Comparison of ENCODE assay signal across 20 mouse cellular contexts in the genomic region with DNA sequence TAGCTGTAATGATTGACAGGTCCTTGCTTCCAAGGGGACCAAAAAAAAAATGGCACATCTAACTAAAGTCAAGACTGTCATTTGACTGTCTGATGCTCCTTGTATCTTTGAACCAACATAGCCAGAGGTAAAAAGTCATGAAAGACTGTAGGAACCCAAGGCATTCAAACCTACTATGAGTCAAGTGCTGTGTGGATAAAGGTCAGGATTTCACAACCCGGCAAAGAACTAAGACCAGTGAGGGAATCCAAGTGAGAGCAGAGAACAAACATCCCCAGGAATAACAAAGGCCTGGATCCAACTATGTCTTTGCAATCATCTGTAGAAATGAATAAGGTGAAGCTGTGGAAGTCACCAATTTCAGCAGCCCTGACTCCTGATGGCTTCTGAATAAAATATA.
DNase-seq lines count a peak whose midpoint lies in the region; ATAC-seq and TF ChIP-seq lines count a peak whose summit lies in the region.
"Had no signal": no experiment of that assay in that cellular context is flagged by ENCODE, and none has a peak within 500 bp of the region (broad histone marks: within the 10 kb centered on the region; RNA-seq: fewer than 3 reads in every experiment).

No protein-coding gene starts in this region.

- no peaks in the 10 kb centered on the region for H3K27me3 ChIP-seq in liver, adult 2 months (ENCODE audit: control insufficient read depth, insufficient read depth, low read length)
- H3K27me3 ChIP-seq in liver, embryonic 11.5 days (replicated peaks; ENCODE audit: control insufficient read depth, insufficient read depth, low read length) = no peaks in the 10 kb centered on the region
- H3K27me3 ChIP-seq: embryonic facial prominence, embryonic 13.5 days; forebrain, embryonic 13.5 days; heart, embryonic 15.5 days; hindbrain, embryonic 13.5 days had no signal

- no peak overlapping the region for H3K9ac ChIP-seq in liver, adult 2 months (ENCODE audit: low read depth, low read length)
- H3K9ac ChIP-seq in liver, embryonic 11.5 days (ENCODE audit: low read depth, low read length) = no peak overlapping the region
- H3K9ac ChIP-seq: embryonic facial prominence, embryonic 13.5 days; forebrain, embryonic 13.5 days; forebrain, postnatal 0 days; heart, embryonic 15.5 days; hindbrain, embryonic 13.5 days had no signal

- no peak overlapping the region for H3K27ac ChIP-seq in liver, adult 2 months (replicated peaks; ENCODE audit: insufficient read depth, low read depth, low read length)
- H3K27ac ChIP-seq in liver, embryonic 11.5 days (ENCODE audit: low read depth, low read length) = no peak overlapping the region
- H3K27ac ChIP-seq: embryonic facial prominence, embryonic 13.5 days; forebrain, embryonic 13.5 days; heart, embryonic 15.5 days; hindbrain, embryonic 13.5 days; hindbrain, postnatal 0 days had no signal

- no peaks in the 10 kb centered on the region for H3K9me3 ChIP-seq in liver, embryonic 11.5 days (ENCODE audit: control insufficient read depth, low read length)
- H3K9me3 ChIP-seq: embryonic facial prominence, embryonic 13.5 days; heart, embryonic 15.5 days; hindbrain, embryonic 13.5 days had no signal

- TF ChIP-seq CTCF in liver, adult 2 months (IDR thresholded peaks at IDR 0.05; ENCODE audit: low read depth, low read length) = no peak

- H3K4me1 ChIP-seq in liver, adult 2 months (ENCODE audit: control insufficient read depth, insufficient read depth, low read length) = no peaks in the 10 kb centered on the region
- H3K4me1 ChIP-seq in liver, embryonic 11.5 days (replicated peaks; ENCODE audit: control insufficient read depth, insufficient read depth, low read length) = no peaks in the 10 kb centered on the region

- H3K4me2 ChIP-seq in liver, embryonic 11.5 days = no peak overlapping the region
- H3K4me2 ChIP-seq: embryonic facial prominence, embryonic 13.5 days; forebrain, embryonic 13.5 days; heart, embryonic 11.5 days; heart, embryonic 15.5 days; hindbrain, embryonic 13.5 days had no signal

- H3K4me3 ChIP-seq in liver, adult 2 months (ENCODE audit: insufficient read depth, low read depth, low read length) = no peak overlapping the region
- no peak overlapping the region for H3K4me3 ChIP-seq in liver, embryonic 11.5 days (ENCODE audit: low read depth, low read length)
- H3K4me3 ChIP-seq: embryonic facial prominence, embryonic 13.5 days; forebrain, embryonic 13.5 days; heart, embryonic 15.5 days; hindbrain, embryonic 13.5 days had no signal

- no peaks in the 10 kb centered on the region for H3K79me2 ChIP-seq in liver, adult 2 months (ENCODE audit: control insufficient read depth, insufficient read depth, low read length)

- no peak for ATAC-seq in liver, embryonic 11.5 days (replicated peaks; ENCODE audit: low FRiP score)
- ATAC-seq in megakaryocyte-erythroid progenitor cell, adult 5-6 weeks (replicated peaks; ENCODE audit: low FRiP score, low TSS enrichment, poor library complexity, severe bottlenecking) = no peak
- ATAC-seq: forebrain, embryonic 13.5 days; forebrain, postnatal 0 days; hindbrain, postnatal 0 days had no signal

- no peaks in the 10 kb centered on the region for H3K36me3 ChIP-seq in liver, adult 2 months (ENCODE audit: control insufficient read depth, insufficient read depth, low read length)
- H3K36me3 ChIP-seq in liver, embryonic 11.5 days (ENCODE audit: control insufficient read depth, insufficient read depth, low read length) = no peaks in the 10 kb centered on the region
- H3K36me3 ChIP-seq: embryonic facial prominence, embryonic 13.5 days; heart, embryonic 15.5 days; hindbrain, embryonic 13.5 days had no signal

- peak; percentile 24 for DNase-seq in gastrocnemius, adult 18-20 months (ENCODE audit: low spot score)
- DNase-seq in gastrocnemius, postnatal 10 days = no peak
- DNase-seq in liver, adult 2 months (ENCODE audit: extremely low read depth, low read depth, low spot score) = peak; percentile 51
- no peak for DNase-seq in liver, embryonic 11.5 days (ENCODE audit: low spot score)
- peak; percentile 70 for DNase-seq in NIH3T3 (ENCODE audit: low read depth)
- DNase-seq in fat pad, adult 2 months (ENCODE audit: extremely low read depth, low read depth, low spot score) = peak; percentile 71
- DNase-seq in layer of hippocampus, postnatal 14 days (ENCODE audit: low spot score in 2 of 2) = no peak
- DNase-seq: cerebellum, adult 18-20 months; cerebellum, adult 9-11 months; cerebellum, postnatal 36 days; forebrain, postnatal 0 days; heart, postnatal 14 days; kidney, adult 11 months had no signal

- TF ChIP-seq POLR2A in liver, adult 2 months (IDR thresholded peaks at IDR 0.05; ENCODE audit: extremely low read depth, insufficient read depth, low read length) = no peak

- 51% methylated on average over 1 of the region's 1 CpGs for WGBS in liver, adult 2 months
- WGBS in liver, embryonic 11.5 days = 92% methylated on average over 1 of the region's 1 CpGs

Comparison
In these comparisons a context has a peak if more than half of its experiments do, and no peak if none do; other contexts are left out.
1. DNase-seq: peak in gastrocnemius, adult 18-20 months (single experiment), liver, adult 2 months (single experiment), NIH3T3 (single experiment) and fat pad, adult 2 months (single experiment); none in gastrocnemius, postnatal 10 days (single experiment), liver, embryonic 11.5 days (single experiment) and layer of hippocampus, postnatal 14 days (0 of 2).